Mouse (Mus musculus) subcutaneous adipose tissue, adult 2 months (tissue): ENCODE results near the gene March6. TPM values are rescaled to one million over a fixed set of nuclear protein-coding genes. Genes with fewer than 3 reads are reported as not detected.

Experiments
- polyA plus RNA-seq: library from polyadenylated mRNA; depleted of rRNA; stranded (reverse); fragments of >200 nt; gene quantifications from 2 replicates; pipeline ENCODE4 v1.2.3, GENCODE M21; 2012; ENCODE audit warnings: low replicate concordance; rRNA removed

Gene March6
- polyA plus RNA-seq, result 21.1 and 23.6 TPM in 2 replicates

DNA sequence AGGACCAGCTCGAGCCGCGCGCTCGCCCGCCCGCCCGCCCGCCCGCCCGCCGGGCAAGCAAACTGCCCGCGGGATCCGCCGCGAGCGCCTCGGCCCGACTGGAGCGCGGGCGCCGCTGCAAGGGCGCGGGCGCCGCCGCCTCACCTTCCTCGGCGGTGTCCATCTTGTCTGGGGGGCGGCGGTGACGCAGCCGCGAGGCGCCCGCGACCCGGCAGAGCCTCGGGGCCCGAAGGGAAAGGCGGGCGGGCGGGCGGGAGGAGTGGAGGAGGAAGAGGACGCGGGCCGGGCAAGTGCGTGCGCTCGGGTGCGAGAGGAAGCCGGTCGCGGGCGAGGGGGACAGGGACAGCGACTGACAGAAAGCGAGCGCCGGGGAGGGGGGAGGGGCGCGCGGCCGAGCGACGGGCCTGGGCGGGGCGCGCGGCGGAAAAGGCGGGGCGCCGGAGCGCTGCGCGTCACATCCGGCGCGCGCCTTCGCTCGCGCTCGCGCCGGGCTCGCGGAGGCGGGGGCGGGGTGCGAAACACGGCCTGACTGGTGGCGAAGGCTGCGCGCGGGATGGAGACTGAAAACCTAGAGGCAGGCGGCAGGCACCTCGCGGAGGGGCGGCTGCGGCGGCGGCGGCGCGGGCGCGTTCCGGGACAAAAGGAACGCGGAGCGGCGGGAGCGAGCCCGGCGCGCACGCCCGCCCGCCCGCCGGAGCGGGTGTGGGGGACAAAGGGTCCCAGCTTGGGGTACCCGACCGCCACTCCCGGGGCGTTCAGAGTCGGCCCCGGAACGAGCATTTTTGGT is at the start of gene March6:
March6 (minus strand) TSS at position 395 of the 787 bp plus-strand sequence.

GRCm38 (mm10) chr15:31565184-31565583 is 34.3 kb upstream of the March6 start, which contains the start of gene Cmbl:
Cmbl (plus strand) TSS chr15:31565389.

DNA sequence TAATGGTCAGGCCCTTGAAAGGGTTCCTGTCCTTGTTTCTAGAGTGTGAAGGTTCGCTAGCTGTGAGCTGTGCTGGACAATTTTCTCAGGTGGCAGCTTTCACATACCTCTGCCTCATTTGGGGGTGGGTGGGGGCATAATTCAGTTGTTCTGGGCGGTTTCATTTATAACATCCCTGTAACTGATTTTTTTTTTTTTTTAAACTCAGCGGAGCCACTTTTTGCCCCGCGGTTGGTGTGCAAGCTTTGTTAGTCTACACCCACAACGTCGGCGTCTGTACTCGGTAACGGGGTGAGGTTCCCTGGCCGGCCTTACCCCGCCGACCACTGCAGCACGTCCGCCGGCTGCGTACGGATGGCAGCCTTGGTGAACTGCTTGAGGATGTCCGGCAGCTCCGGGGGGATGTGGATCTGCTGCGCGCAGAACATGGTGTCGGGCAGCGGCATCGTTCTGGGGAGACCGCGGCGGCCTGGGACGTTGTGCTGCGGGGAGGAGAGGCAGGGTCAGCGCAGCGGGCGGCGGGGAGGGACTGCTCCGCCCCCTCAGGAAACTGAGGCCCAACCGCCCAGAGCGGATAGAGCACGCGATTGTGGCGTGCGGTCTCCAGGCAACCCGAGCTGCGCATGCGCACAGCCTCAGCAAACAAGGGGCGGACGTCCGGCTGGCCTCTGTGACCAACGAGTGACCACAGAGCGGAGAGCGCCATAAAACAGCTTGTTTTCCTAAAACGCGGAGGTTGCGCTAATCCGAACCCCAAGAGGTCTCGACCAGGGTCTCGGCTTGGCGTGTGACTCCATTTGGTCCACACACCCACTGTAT is 77.5 kb downstream of the March6 start, which contains the start of gene Ropn1l:
Ropn1l (minus strand) TSS at position 640 of the 819 bp plus-strand sequence.

Other genes with a start within 250 kb of the March6 start
- 0.76 and 3.2 TPM in 2 replicates for gene Ankrd33b, start 163.3 kb downstream of the March6 start, polyA plus RNA-seq
- gene Ropn1l, start 77.3 kb downstream of the March6 start, polyA plus RNA-seq, result 2.5 and 6.3 TPM in 2 replicates
- 69.5 and 268 TPM in 2 replicates for gene Cmbl, start 34.3 kb upstream of the March6 start, polyA plus RNA-seq
- 96.5 and 173 TPM in 2 replicates for gene Cct5, start 70.8 kb upstream of the March6 start, polyA plus RNA-seq
- 9.7 and 18.7 TPM in 2 replicates for gene Fam173b, start 70.8 kb upstream of the March6 start, polyA plus RNA-seq